Mouse (Mus musculus): ENCODE data around the gene Pisd. TPM values are rescaled to one million over a fixed set of nuclear protein-coding genes. Genes with fewer than 3 reads are reported as not detected.

Gene Pisd
- total and polyA plus RNA-seq, 3 experiments = 23.4 to 39.9 (median 29.4) TPM

GRCm38 (mm10) chr5:32712221-32713041 lies 73.0 kb downstream of the Pisd start:
- 66% methylated on average over 4 of the region's 4 CpGs for WGBS
- TF ChIP-seq POLR2A (IDR thresholded peaks at IDR 0.05; ENCODE audit: insufficient read depth, low read depth, low read length) (no peak), CTCF (IDR thresholded peaks at IDR 0.05) (no peak), EP300 (IDR thresholded peaks at IDR 0.05; ENCODE audit: insufficient read depth, low read depth, low read length) (no peak)
- Histone ChIP-seq H3K27ac (no peak overlapping the region), H3K79me2 (replicated peaks; ENCODE audit: control insufficient read depth, insufficient read depth, low read length) (no peaks in the 10 kb centered on the region), H3K4me1 (ENCODE audit: control insufficient read depth, insufficient read depth, low read length) (peaks cover 4% of the 10 kb centered on the region), H3K36me3 (ENCODE audit: control insufficient read depth, insufficient read depth, low read length) (no peaks in the 10 kb centered on the region), H3K27me3 (ENCODE audit: control insufficient read depth, insufficient read depth, low read length) (no peaks in the 10 kb centered on the region), H3K4me3 (no peak overlapping the region), H3K9ac (ENCODE audit: low read depth, low read length) (no peak overlapping the region)
- intact Hi-C loops (cut with DNase I) = loop anchor here (5.0 to 10.0 kb wide), 4 partner anchors 105 to 302 kb away; partner anchors contain the start of genes Depdc5 and Ywhah
- DNase-seq = no peak

DNA sequence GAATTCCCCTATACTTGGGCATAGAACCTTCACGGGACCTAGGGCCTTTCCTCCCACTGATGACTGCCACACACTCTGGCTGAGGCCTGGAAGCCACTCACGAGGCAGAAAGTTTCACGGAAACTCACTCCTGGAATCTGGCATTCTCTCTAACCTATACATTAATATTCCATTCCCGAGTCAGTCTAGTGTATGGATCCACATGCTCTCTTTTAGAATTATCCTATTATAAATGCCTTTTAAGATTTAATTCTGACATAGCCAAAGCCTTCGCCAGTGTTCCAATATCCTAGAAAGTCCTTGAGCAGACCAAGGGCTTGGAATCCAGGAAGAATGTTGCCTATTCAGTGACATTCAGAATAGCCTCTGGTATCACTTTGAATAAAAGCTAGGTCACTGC lies 74.0 kb downstream of the Pisd start:
- DNase-seq = no peak
- Histone ChIP-seq H3K4me1 (ENCODE audit: control insufficient read depth, insufficient read depth, low read length) (peaks cover 4% of the 10 kb centered on the region), H3K79me2 (replicated peaks; ENCODE audit: control insufficient read depth, insufficient read depth, low read length) (no peaks in the 10 kb centered on the region), H3K27me3 (ENCODE audit: control insufficient read depth, insufficient read depth, low read length) (no peaks in the 10 kb centered on the region), H3K4me3 (no peak overlapping the region), H3K36me3 (ENCODE audit: control insufficient read depth, insufficient read depth, low read length) (no peaks in the 10 kb centered on the region), H3K27ac (no peak overlapping the region), H3K9ac (ENCODE audit: low read depth, low read length) (no peak overlapping the region)
- TF ChIP-seq POLR2A (IDR thresholded peaks at IDR 0.05; ENCODE audit: insufficient read depth, low read depth, low read length) (no peak), CTCF (IDR thresholded peaks at IDR 0.05) (no peak), EP300 (IDR thresholded peaks at IDR 0.05; ENCODE audit: insufficient read depth, low read depth, low read length) (no peak)
- intact Hi-C loops (cut with DNase I) = loop anchor here (5.0 to 10.0 kb wide), 4 partner anchors 104 to 303 kb away; partner anchors contain the start of genes Depdc5 and Ywhah
- WGBS = 76% methylated on average over 5 of the region's 5 CpGs

GRCm38 (mm10) chr5:32706226-32706780 lies 79.1 kb downstream of the Pisd start:
- H3K4me1 ChIP-seq (ENCODE audit: control insufficient read depth, insufficient read depth, low read length) = no peaks in the 10 kb centered on the region
- WGBS = 27% methylated on average over 2 of the region's 2 CpGs
- H3K27me3 ChIP-seq (ENCODE audit: control insufficient read depth, insufficient read depth, low read length) = no peaks in the 10 kb centered on the region
- H3K36me3 ChIP-seq (ENCODE audit: control insufficient read depth, insufficient read depth, low read length) = no peaks in the 10 kb centered on the region
- H3K9ac ChIP-seq (ENCODE audit: low read depth, low read length) = no peak overlapping the region
- intact Hi-C loops (cut with DNase I) = no loop called here
- no peak for TF ChIP-seq EP300 (IDR thresholded peaks at IDR 0.05; ENCODE audit: insufficient read depth, low read depth, low read length)
- no peak for TF ChIP-seq POLR2A (IDR thresholded peaks at IDR 0.05; ENCODE audit: insufficient read depth, low read depth, low read length)
- TF ChIP-seq CTCF (IDR thresholded peaks at IDR 0.05) = no peak
- DNase-seq = no peak
- H3K4me3 ChIP-seq = no peak overlapping the region
- H3K27ac ChIP-seq = no peak overlapping the region
- H3K79me2 ChIP-seq (replicated peaks; ENCODE audit: control insufficient read depth, insufficient read depth, low read length) = no peaks in the 10 kb centered on the region

- no peaks in the 10 kb centered on the region for H3K27me3 ChIP-seq (ENCODE audit: control insufficient read depth, insufficient read depth, low read length)
- H3K27ac ChIP-seq = no peak overlapping the region
- TF ChIP-seq POLR2A (IDR thresholded peaks at IDR 0.05; ENCODE audit: insufficient read depth, low read depth, low read length) = no peak
- TF ChIP-seq CTCF (IDR thresholded peaks at IDR 0.05) = no peak
- TF ChIP-seq EP300 (IDR thresholded peaks at IDR 0.05; ENCODE audit: insufficient read depth, low read depth, low read length) = no peak
- no peak overlapping the region for H3K4me3 ChIP-seq
- H3K36me3 ChIP-seq (ENCODE audit: control insufficient read depth, insufficient read depth, low read length) = no peaks in the 10 kb centered on the region
- WGBS = 67% methylated on average over 5 of the region's 5 CpGs
- H3K79me2 ChIP-seq (replicated peaks; ENCODE audit: control insufficient read depth, insufficient read depth, low read length) = no peaks in the 10 kb centered on the region
- intact Hi-C loops (cut with DNase I) = no loop called here
- H3K4me1 ChIP-seq (ENCODE audit: control insufficient read depth, insufficient read depth, low read length) = no peaks in the 10 kb centered on the region
- no peak overlapping the region for H3K9ac ChIP-seq (ENCODE audit: low read depth, low read length)
- no peak for DNase-seq
Observed at GRCm38 (mm10) chr5:32697208-32697867, 88.1 kb downstream of the Pisd start.

DNA sequence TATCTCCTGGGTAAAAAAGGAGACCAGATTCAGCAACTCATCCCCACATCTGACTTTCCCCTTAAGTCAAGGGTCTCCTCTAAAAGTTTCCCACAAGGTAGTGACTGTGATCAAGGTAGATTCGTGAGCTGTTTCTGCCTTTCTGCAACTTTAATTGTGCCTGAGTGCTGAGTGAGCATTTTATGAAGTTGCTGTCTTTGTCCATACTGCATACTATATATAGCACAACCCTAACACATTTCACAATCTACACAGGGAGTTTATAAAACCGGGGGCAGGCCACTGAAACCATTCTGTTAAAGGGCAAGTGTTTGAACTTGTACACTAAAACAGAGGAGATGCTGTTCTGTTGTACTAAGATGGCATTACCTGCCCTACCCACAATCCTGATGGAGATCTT lies 92.0 kb downstream of the Pisd start:
- no peak for TF ChIP-seq EP300 (IDR thresholded peaks at IDR 0.05; ENCODE audit: insufficient read depth, low read depth, low read length)
- TF ChIP-seq POLR2A (IDR thresholded peaks at IDR 0.05; ENCODE audit: insufficient read depth, low read depth, low read length) = no peak
- no peak for TF ChIP-seq CTCF (IDR thresholded peaks at IDR 0.05)
- Histone ChIP-seq H3K27me3 (ENCODE audit: control insufficient read depth, insufficient read depth, low read length) (no peaks in the 10 kb centered on the region), H3K79me2 (replicated peaks; ENCODE audit: control insufficient read depth, insufficient read depth, low read length) (no peaks in the 10 kb centered on the region), H3K4me1 (ENCODE audit: control insufficient read depth, insufficient read depth, low read length) (no peaks in the 10 kb centered on the region), H3K36me3 (ENCODE audit: control insufficient read depth, insufficient read depth, low read length) (no peaks in the 10 kb centered on the region), H3K27ac (no peak overlapping the region), H3K4me3 (no peak overlapping the region), H3K9ac (ENCODE audit: low read depth, low read length) (no peak overlapping the region)
- 46% methylated on average over 2 of the region's 2 CpGs for WGBS
- intact Hi-C loops (cut with DNase I) = no loop called here
- no peak for DNase-seq

Other genes with a start within 250 kb of the Pisd start
- 10 to 100 TPM; 16.0 to 19.7 TPM for gene Yes1, start 174.5 kb downstream of the Pisd start, total RNA-seq (2021)
- gene Yes1, start 174.5 kb downstream of the Pisd start, polyA plus RNA-seq (2012; rRNA removed) = 1.9 and 4.3 TPM in 2 replicates
- gene Gm20671, start 41.5 kb upstream of the Pisd start, total RNA-seq (2021) = 1 to 10 TPM in 1 of 2 experiments, under 1 TPM in 1; 0.97 to 1.2 TPM
- gene Gm20671, start 41.5 kb upstream of the Pisd start, polyA plus RNA-seq (2012; rRNA removed) = 1.3 TPM in 1 of 2 replicates, not detected in the other
- gene Prr14l, start 68.6 kb upstream of the Pisd start, total RNA-seq (2021) = 1 to 10 TPM; 6.0 to 6.3 TPM
- 3.4 and 4.0 TPM in 2 replicates for gene Prr14l, start 68.6 kb upstream of the Pisd start, polyA plus RNA-seq (2012; rRNA removed)
- gene Depdc5, start 78.1 kb upstream of the Pisd start, total RNA-seq (2021) = 10 to 100 TPM; 17.5 to 22.3 TPM
- 7.6 and 15.1 TPM in 2 replicates for gene Depdc5, start 78.1 kb upstream of the Pisd start, polyA plus RNA-seq (2012; rRNA removed)
- 100 to 1,000 TPM in 1 of 2 experiments, 10 to 100 TPM in 1; 75.4 to 106 TPM for gene Ywhah, start 233.2 kb upstream of the Pisd start, total RNA-seq (2021)
- gene Ywhah, start 233.2 kb upstream of the Pisd start, polyA plus RNA-seq (2012; rRNA removed) = 82.2 and 114 TPM in 2 replicates